Mouse (Mus musculus) myocyte (in vitro differentiated cells): ENCODE measurements at regions not wholly inside any gene's neighbourhood (a gene's known extent, or its start where the extent isn't known, plus 50 kb on each side); places are given as distances from the start of the nearest gene placed in this dataset.

Experiments
- CEBPB ChIP-seq: IDR thresholded peaks from 2 replicates; pipeline ENCODE4 v1.6.1; 2011; ENCODE audit warnings: mild to moderate bottlenecking, moderate library complexity; ENCODE audit not compliant: poor library complexity, insufficient read depth, severe bottlenecking
- E2F4 ChIP-seq: IDR thresholded peaks from one replicate; pipeline ENCODE4 v1.6.1; 2011; ENCODE audit warnings: mild to moderate bottlenecking, control low read depth, moderate library complexity; ENCODE audit not compliant: insufficient read depth
- MAX ChIP-seq: IDR thresholded peaks from one replicate; pipeline ENCODE4 v1.6.1; 2011; ENCODE audit warnings: low read depth, mild to moderate bottlenecking, control low read depth
- MYOG ChIP-seq, 3 experiments: IDR thresholded peaks; one replicate each; pipeline ENCODE4 v1.6.1; 2011; ENCODE audit warnings: control low read depth in 2 of 3, low read depth in 2 of 3, mild to moderate bottlenecking in 2 of 3; ENCODE audit not compliant: insufficient read length in 2 of 3, control insufficient read depth in 1 of 3, insufficient read depth in 1 of 3
- POLR2A ChIP-seq: IDR thresholded peaks from one replicate; pipeline ENCODE4 v1.6.1; 2011; ENCODE audit warnings: low read depth, mild to moderate bottlenecking, control low read depth, moderate library complexity; ENCODE audit not compliant: insufficient read length
- POLR2AphosphoS2 ChIP-seq: IDR thresholded peaks from one replicate; pipeline ENCODE4 v1.6.1; 2011; ENCODE audit warnings: low read depth, control low read depth; ENCODE audit not compliant: insufficient read length
- SRF ChIP-seq: IDR thresholded peaks from one replicate; pipeline ENCODE4 v1.6.1; 2011; ENCODE audit warnings: low read depth; ENCODE audit not compliant: control insufficient read depth, insufficient read length
- TCF12 ChIP-seq: IDR thresholded peaks from one replicate; pipeline ENCODE4 v1.6.1; 2011; ENCODE audit warnings: mild to moderate bottlenecking, control low read depth; ENCODE audit not compliant: poor library complexity, insufficient read depth, severe bottlenecking
- TCF3 ChIP-seq: IDR thresholded peaks from one replicate; pipeline ENCODE4 v1.6.1; 2011; ENCODE audit warnings: low read depth, control low read depth; ENCODE audit not compliant: insufficient read length
- USF1 ChIP-seq: IDR thresholded peaks from one replicate; pipeline ENCODE4 v1.6.1; 2011; ENCODE audit warnings: low read depth, mild to moderate bottlenecking, control low read depth, moderate library complexity

DNA sequence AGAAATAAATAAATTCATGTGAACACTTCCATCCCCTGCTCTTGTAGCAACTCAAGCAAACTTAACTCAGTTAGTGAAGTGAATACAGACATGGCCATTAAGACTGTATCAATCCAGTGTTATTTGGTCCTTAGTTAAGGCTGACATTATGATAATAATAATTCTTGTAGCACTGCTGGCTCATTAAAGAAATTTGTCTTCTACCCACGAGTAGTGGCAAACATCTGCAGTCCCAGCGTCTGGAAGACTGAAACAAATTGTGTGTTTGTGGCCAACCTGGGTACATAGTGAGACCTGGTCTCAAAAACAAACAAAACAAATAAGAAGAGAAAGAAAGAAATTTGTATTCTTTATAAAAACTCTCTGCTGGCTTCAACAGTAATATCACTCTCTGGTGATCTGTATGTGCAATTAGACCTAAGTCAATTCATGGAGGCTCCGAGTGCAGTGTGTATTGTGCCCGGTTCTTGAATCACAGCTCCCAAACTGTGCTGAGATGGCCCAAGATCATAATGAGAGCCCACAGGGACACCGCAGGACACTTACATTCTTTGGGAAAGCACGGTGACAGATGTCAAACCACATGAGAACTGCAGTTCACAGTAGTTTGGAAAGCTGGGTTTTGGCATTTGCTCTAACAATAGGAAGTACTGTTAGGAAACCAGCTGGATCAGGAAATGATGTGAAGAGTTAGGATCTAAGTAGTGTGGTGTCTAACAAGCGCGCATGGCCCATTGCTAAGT is 376.9 kb upstream of the Kif2a start:
- no peak for TF ChIP-seq SRF
- TF ChIP-seq POLR2A, result no peak
- no peak for TF ChIP-seq MAX
- TF ChIP-seq MYOG (IDR thresholded peaks at IDR 0.05; ENCODE audit: control insufficient read depth in 1 of 3, insufficient read depth in 1 of 3, insufficient read length in 2 of 3, low read depth in 2 of 3), result no peak
- no peak for TF ChIP-seq E2F4
- TF ChIP-seq POLR2AphosphoS2, result no peak
- no peak for TF ChIP-seq CEBPB
- no peak for TF ChIP-seq TCF12
- TF ChIP-seq USF1, result no peak
- TF ChIP-seq TCF3, result no peak
